Mouse (Mus musculus) liver, embryonic 11.5 days (tissue): ENCODE data around the gene Spem2. TPM values are rescaled to one million over a fixed set of nuclear protein-coding genes. Genes with fewer than 3 reads are reported as not detected.

Experiments
- ATAC-seq: fragments of 200-750 bp; cut with Nextera tagmentation; replicated peaks from 2 replicates; pipeline ENCODE4 v1.8.0; 2017; ENCODE audit warnings: moderate number of reproducible peaks, mild to moderate bottlenecking, moderate TSS enrichment, moderate library complexity; ENCODE audit not compliant: low FRiP score
- DNase-seq: peaks from one replicate; pipeline ENCODE4 v3.0.0-alpha.2; 2017; ENCODE audit warnings: low spot score
- H3K27ac ChIP-seq: fragments of 300-500 bp; sonication (generic); 2 replicates; pipeline ENCODE4 v1.5.1; 2014; ENCODE audit warnings: mild to moderate bottlenecking, low read depth, low read length, control low read depth
- H3K27me3 ChIP-seq: fragments of 300-500 bp; sonication (generic); replicated peaks from 2 replicates; pipeline ENCODE4 v1.6.1; 2014; ENCODE audit warnings: low read length, mixed read lengths; ENCODE audit not compliant: control insufficient read depth, insufficient read depth
- H3K36me3 ChIP-seq: fragments of 300-500 bp; sonication (generic); 2 replicates; pipeline ENCODE4 v1.6.1; 2014; ENCODE audit warnings: mild to moderate bottlenecking, low read length, moderate library complexity, mixed read lengths; ENCODE audit not compliant: control insufficient read depth, insufficient read depth
- H3K4me1 ChIP-seq: fragments of 300-500 bp; sonication (generic); replicated peaks from 2 replicates; pipeline ENCODE4 v1.6.1; 2014; ENCODE audit warnings: low read length, mixed read lengths; ENCODE audit not compliant: control insufficient read depth, insufficient read depth
- H3K4me2 ChIP-seq: fragments of 300-500 bp; sonication (generic); 2 replicates; pipeline ENCODE4 v1.6.1; 2014; ENCODE audit warnings: mild to moderate bottlenecking, control low read depth, moderate library complexity
- H3K4me3 ChIP-seq: fragments of 300-500 bp; sonication (generic); 2 replicates; pipeline ENCODE4 v1.5.1; 2014; ENCODE audit warnings: low read depth, low read length, control low read depth
- H3K9ac ChIP-seq: fragments of 300-500 bp; sonication (generic); 2 replicates; pipeline ENCODE4 v1.6.1; 2014; ENCODE audit warnings: low read depth, low read length, control low read depth
- H3K9me3 ChIP-seq: fragments of 300-500 bp; sonication (generic); 2 replicates; pipeline ENCODE4 v1.6.1; 2016; ENCODE audit warnings: low read length, inconsistent platforms, mixed read lengths; ENCODE audit not compliant: control insufficient read depth
- WGBS: fragments of 180-500 bp; shearing (Covaris S2); extraction: QIAGEN DNeasy Blood & Tissue Kit; methylation state at CpG from one replicate; pipeline ENCODE4 v1.1.7; 2014; 5-methylcytosine and 5-hydroxymethylcytosine counted together
- polyA plus RNA-seq: library from polyadenylated mRNA; unstranded; fragments of >200 nt; fragmentation: Nextera tagmentation; extraction: Ambion mirVana; gene quantifications from 2 replicates; pipeline ENCODE4 v1.2.1, GENCODE M21; 2014

Spem2 gene
- polyA plus RNA-seq, 1 experiment from 2014 or later: not detected

DNA sequence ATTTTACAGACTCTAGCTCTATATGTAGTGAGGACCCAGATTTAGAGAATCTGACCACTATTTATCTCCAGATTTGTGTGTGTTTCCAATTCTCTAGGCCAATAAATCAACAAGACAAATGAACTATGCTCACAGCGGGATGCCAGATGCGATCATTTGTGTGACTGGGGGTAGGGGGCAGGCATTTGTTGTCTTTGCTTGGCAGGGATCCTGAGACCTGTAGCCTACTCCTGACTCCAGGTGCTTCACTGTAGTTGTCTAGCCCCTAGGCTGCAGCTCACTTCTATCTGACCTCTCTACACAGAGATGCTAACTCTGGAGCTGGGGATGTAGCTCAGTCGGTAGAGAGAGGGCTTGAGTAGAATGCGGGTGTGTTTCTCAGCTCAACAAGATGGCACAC is 36.4 kb downstream of the Spem2 start:
- no peak overlapping the region for H3K4me3 ChIP-seq
- no peak for ATAC-seq
- no peak overlapping the region for H3K9ac ChIP-seq
- H3K27me3 ChIP-seq: peaks cover 36% of the 10 kb centered on the region
- no peak overlapping the region for H3K27ac ChIP-seq
- no peak overlapping the region for H3K4me2 ChIP-seq
- no peaks in the 10 kb centered on the region for H3K9me3 ChIP-seq
- no peaks in the 10 kb centered on the region for H3K36me3 ChIP-seq
- DNase-seq: no peak
- WGBS: 39% methylated on average over 4 of the region's 4 CpGs
- peaks cover 10% of the 10 kb centered on the region for H3K4me1 ChIP-seq

GRCm38 (mm10) chr11:69778985-69779384 is 39.3 kb downstream of the Spem2 start:
- Histone ChIP-seq H3K27ac (no peak overlapping the region), H3K4me3 (no peak overlapping the region), H3K4me1 (no peaks in the 10 kb centered on the region), H3K36me3 (no peaks in the 10 kb centered on the region), H3K9ac (no peak overlapping the region), H3K27me3 (peaks cover 47% of the 10 kb centered on the region), H3K9me3 (no peaks in the 10 kb centered on the region), H3K4me2 (no peak overlapping the region)
- 48% methylated on average over 7 of the region's 7 CpGs for WGBS
- ATAC-seq (no peak), DNase-seq (peak; percentile 28)

DNA sequence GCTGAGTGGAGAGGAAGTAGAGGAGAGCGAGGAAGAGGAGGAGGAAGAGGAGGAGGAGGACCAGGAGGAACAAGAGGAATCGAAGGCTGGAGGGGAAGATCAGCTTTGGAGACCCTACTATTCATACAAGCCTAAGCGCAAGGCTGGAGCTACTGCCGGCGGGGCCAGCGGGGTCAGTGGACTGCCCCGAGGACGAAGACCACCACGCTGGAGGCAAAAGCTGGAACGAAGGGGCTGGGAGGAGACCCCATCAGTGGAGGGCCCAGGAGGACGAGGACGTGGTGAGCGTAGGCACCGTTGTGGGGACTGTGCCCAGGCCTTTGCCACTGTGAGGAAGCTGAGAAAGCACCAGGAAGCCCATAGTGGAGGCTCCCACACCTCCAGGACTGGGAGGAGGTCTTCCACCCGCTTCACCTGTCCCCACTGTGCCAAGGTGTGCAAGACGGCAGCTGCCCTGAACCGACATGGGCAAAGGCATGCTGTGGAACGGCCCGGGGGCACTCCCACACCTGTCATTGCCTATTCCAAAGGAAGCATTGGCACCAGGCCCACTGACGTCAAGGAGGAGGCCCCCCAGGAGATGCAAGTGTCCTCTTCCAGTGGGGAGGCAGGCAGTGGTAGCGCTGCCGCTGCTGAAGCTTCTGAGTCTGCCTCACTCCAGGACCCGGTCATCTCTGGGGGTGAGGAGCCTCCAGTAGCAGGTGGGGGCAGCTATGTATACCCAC is 39.8 kb downstream of the Spem2 start:
- Histone ChIP-seq H3K4me3 (no peak overlapping the region), H3K9ac (no peak overlapping the region), H3K4me1 (no peaks in the 10 kb centered on the region), H3K4me2 (no peak overlapping the region), H3K27ac (no peak overlapping the region), H3K36me3 (no peaks in the 10 kb centered on the region), H3K27me3 (peaks cover 47% of the 10 kb centered on the region), H3K9me3 (no peaks in the 10 kb centered on the region)
- DNase-seq (peak; percentile 30), ATAC-seq (no peak)
- 65% methylated on average over 23 of the region's 23 CpGs for WGBS

DNA sequence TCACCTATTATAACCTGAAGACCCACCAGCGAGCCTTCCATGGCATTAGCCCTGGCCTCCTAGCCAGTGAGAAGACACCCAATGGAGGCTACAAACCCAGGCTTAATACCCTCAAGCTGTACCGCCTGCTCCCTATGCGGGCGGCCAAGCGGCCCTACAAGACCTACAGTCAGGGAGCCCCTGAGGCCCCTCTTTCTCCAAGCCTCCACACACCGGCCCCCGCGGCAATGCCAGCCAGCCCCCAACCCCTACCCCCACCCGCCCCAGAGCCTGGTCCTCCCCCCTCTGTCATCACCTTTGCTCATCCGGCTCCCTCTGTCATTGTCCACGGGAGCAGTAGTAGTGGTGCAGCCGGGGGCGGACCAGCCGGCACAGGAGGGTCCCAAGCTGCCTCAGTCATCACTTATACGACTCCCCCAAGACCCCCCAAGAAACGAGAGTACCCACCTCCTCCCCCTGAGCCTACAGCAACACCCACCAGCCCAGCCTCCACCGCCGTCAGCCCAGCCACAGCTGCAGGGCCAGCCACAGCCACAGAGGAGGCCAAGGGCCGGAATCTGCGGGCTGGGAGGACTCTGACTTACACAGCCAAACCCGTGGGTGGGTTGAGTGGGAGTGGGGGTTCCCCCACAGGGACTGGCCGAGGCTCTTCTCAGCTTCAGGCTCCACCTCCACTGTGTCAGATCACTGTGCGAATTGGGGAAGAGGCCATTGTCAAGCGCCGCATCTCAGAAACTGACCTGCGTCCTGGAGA is 40.6 kb downstream of the Spem2 start:
- 51% methylated on average over 26 of the region's 26 CpGs for WGBS
- Histone ChIP-seq H3K9me3 (no peaks in the 10 kb centered on the region), H3K27ac (no peak overlapping the region), H3K36me3 (no peaks in the 10 kb centered on the region), H3K9ac (no peak overlapping the region), H3K4me2 (no peak overlapping the region), H3K4me1 (no peaks in the 10 kb centered on the region), H3K27me3 (peaks cover 47% of the 10 kb centered on the region), H3K4me3 (no peak overlapping the region)
- ATAC-seq (no peak), DNase-seq (peak; percentile 32)

DNA sequence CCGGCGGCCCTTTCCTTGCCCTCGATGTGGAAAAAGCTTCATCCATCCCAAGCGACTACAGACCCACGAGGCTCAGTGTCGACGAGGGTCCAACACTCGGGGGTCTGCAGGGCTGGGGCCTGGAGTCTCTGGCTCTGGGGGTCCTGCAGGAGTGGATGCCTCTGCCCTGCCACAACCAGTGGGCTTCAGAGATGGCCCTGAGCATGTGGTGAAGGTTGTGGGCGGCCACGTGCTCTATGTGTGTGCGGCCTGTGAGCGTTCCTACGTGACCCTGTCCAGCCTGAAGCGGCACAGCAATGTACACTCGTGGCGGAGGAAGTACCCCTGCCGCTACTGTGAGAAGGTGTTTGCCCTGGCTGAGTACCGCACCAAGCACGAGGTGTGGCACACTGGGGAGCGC is 41.8 kb downstream of the Spem2 start:
- H3K4me2 ChIP-seq: no peak overlapping the region
- H3K4me1 ChIP-seq: no peaks in the 10 kb centered on the region
- peak; percentile 29 for DNase-seq
- H3K27ac ChIP-seq: no peak overlapping the region
- ATAC-seq: no peak
- H3K9ac ChIP-seq: no peak overlapping the region
- 79% methylated on average over 20 of the region's 20 CpGs for WGBS
- H3K4me3 ChIP-seq: no peak overlapping the region
- H3K27me3 ChIP-seq: peaks cover 42% of the 10 kb centered on the region
- no peaks in the 10 kb centered on the region for H3K9me3 ChIP-seq
- no peaks in the 10 kb centered on the region for H3K36me3 ChIP-seq

DNA sequence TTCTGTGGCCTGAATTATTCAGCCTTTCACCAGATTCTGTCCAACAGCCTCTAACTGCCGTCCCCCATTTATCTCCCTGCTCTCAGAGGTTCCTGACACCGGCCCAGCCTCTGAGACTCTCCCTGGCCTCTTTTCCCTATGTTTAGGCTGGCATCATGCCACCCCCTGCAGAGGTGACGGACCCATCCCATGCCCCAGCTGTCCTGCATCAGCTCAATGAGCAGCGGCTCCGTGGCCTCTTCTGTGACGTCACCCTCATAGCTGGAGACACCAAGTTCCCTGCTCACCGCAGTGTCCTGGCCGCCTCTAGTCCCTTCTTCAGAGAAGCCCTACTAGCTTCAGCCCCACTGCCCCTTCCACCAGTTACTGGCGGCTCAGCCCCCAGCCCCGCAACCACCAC is 42.5 kb downstream of the Spem2 start:
- Histone ChIP-seq H3K27me3 (peaks cover 40% of the 10 kb centered on the region), H3K4me1 (no peaks in the 10 kb centered on the region), H3K27ac (no peak overlapping the region), H3K9ac (no peak overlapping the region), H3K4me2 (no peak overlapping the region), H3K36me3 (no peaks in the 10 kb centered on the region), H3K4me3 (no peak overlapping the region), H3K9me3 (no peaks in the 10 kb centered on the region)
- DNase-seq (no peak), ATAC-seq (no peak)
- WGBS: 64% methylated on average over 10 of the region's 10 CpGs

- ATAC-seq: no peak
- DNase-seq: no peak
- WGBS: 43% methylated on average over 5 of the region's 5 CpGs
- no peak overlapping the region for H3K27ac ChIP-seq
- H3K9ac ChIP-seq: no peak overlapping the region
- H3K4me1 ChIP-seq: no peaks in the 10 kb centered on the region
- peaks cover 32% of the 10 kb centered on the region for H3K27me3 ChIP-seq
- H3K9me3 ChIP-seq: no peaks in the 10 kb centered on the region
- H3K36me3 ChIP-seq: no peaks in the 10 kb centered on the region
- no peak overlapping the region for H3K4me2 ChIP-seq
- H3K4me3 ChIP-seq: no peak overlapping the region
These were observed 43.3 kb downstream of the Spem2 start for GRCm38 (mm10) chr11:69774961-69775360.

DNA sequence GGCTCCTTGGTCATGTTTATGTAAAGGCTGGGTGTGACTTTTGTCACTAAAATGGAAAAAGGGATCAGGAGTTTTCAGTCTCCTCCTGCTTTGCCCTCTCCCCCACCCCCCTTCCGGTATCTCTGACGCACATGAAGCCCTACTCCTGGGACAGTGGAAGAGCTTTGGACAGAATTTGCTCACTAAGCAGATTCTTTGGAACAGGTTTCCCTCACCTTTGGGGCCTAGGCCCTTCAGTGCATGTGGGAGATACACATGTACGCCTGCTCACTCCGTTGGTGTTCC is 50.7 kb downstream of the Spem2 start:
- 64% methylated on average over 4 of the region's 4 CpGs for WGBS
- Histone ChIP-seq H3K4me1 (peaks cover 14% of the 10 kb centered on the region), H3K27me3 (no peaks in the 10 kb centered on the region), H3K4me3 (peak overlapping the region; percentile 87; the same call in 1 of the 2 replicates), H3K9ac (no peak overlapping the region; the same call in 1 of the 2 replicates), H3K4me2 (peak overlapping the region; percentile 96), H3K9me3 (no peaks in the 10 kb centered on the region), H3K36me3 (no peaks in the 10 kb centered on the region), H3K27ac (no peak overlapping the region)
- DNase-seq (no peak), ATAC-seq (no peak)
